Mouse (Mus musculus) heart, embryonic 14.5 days (tissue): ENCODE measurements around the gene Pltp. TPM values are rescaled to one million over a fixed set of nuclear protein-coding genes. Genes with fewer than 3 reads are reported as not detected.
A peak's percentile ranks its signal among the peaks of the same experiment; 100 is the strongest.

Source experiments
- ATAC-seq: fragments of 200-750 bp; cut with Nextera tagmentation; 2 replicates; pipeline ENCODE4 v1.8.0; 2017; ENCODE audit warnings: low read depth, moderate TSS enrichment; ENCODE audit not compliant: insufficient number of reproducible peaks, insufficient read depth, low FRiP score
- H3K27ac ChIP-seq, 2 experiments: fragments of 200-500 bp in 1 of 2; fragments of 300-500 bp in 1 of 2; sonication (generic) in 1 of 2; replicated peaks in 1 of 2; 2 replicates each; pipeline ENCODE4 v1.5.1; 2012 to 2014; ENCODE audit warnings: low read depth in 2 of 2, low read length in 2 of 2, control low read depth in 1 of 2, mild to moderate bottlenecking in 1 of 2, mixed read lengths in 1 of 2; ENCODE audit not compliant: control insufficient read depth in 1 of 2, insufficient read depth in 1 of 2
- H3K27me3 ChIP-seq: fragments of 300-500 bp; sonication (generic); 2 replicates; pipeline ENCODE4 v1.6.1; 2014; ENCODE audit warnings: mild to moderate bottlenecking, low read length, control low read depth; ENCODE audit not compliant: control insufficient read depth, insufficient read depth
- H3K36me3 ChIP-seq: fragments of 300-500 bp; sonication (generic); 2 replicates; pipeline ENCODE4 v1.6.1; 2014; ENCODE audit warnings: mild to moderate bottlenecking, control low read depth, low read length, mixed read lengths; ENCODE audit not compliant: control insufficient read depth, insufficient read depth
- H3K4me1 ChIP-seq, 2 experiments: fragments of 200-500 bp in 1 of 2; fragments of 300-500 bp in 1 of 2; sonication (generic) in 1 of 2; 2 replicates each; pipeline ENCODE4 v1.6.1; 2012 to 2014; ENCODE audit warnings: low read length in 2 of 2, control low read depth in 1 of 2, mixed read lengths in 1 of 2; ENCODE audit not compliant: control insufficient read depth in 2 of 2, insufficient read depth in 2 of 2
- H3K4me2 ChIP-seq: fragments of 300-500 bp; sonication (generic); 2 replicates; pipeline ENCODE4 v1.6.1; 2014; ENCODE audit warnings: mild to moderate bottlenecking, low read length
- H3K4me3 ChIP-seq, 2 experiments: fragments of 200-500 bp in 1 of 2; fragments of 300-500 bp in 1 of 2; sonication (generic) in 1 of 2; 2 replicates each; pipeline ENCODE4 v1.5.1; 2012 to 2014; ENCODE audit warnings: low read length in 2 of 2, mild to moderate bottlenecking in 2 of 2, control low read depth in 1 of 2, low read depth in 1 of 2, moderate library complexity in 1 of 2; ENCODE audit not compliant: control insufficient read depth in 1 of 2, insufficient read depth in 1 of 2
- H3K9ac ChIP-seq: fragments of 300-500 bp; sonication (generic); 2 replicates; pipeline ENCODE4 v1.6.1; 2014; ENCODE audit warnings: mild to moderate bottlenecking, low read length
- H3K9me3 ChIP-seq: fragments of 300-500 bp; sonication (generic); 2 replicates; pipeline ENCODE4 v1.6.1; 2016; ENCODE audit warnings: low read length, control low read depth; ENCODE audit not compliant: control insufficient read depth
- WGBS: fragments of 180-500 bp; shearing (Covaris S2); extraction: QIAGEN DNeasy Blood & Tissue Kit; methylation state at CpG from one replicate; pipeline ENCODE4 v1.1.7; 2014; 5-methylcytosine and 5-hydroxymethylcytosine counted together
- polyA plus RNA-seq: library from polyadenylated mRNA; unstranded; fragments of >200 nt; fragmentation: Nextera tagmentation; extraction: Ambion mirVana; gene quantifications from 2 replicates; pipeline ENCODE4 v1.2.1, GENCODE M21; 2014

Gene Pltp
- polyA plus RNA-seq, 1 experiment from 2014 or later = 10.4 TPM

DNA sequence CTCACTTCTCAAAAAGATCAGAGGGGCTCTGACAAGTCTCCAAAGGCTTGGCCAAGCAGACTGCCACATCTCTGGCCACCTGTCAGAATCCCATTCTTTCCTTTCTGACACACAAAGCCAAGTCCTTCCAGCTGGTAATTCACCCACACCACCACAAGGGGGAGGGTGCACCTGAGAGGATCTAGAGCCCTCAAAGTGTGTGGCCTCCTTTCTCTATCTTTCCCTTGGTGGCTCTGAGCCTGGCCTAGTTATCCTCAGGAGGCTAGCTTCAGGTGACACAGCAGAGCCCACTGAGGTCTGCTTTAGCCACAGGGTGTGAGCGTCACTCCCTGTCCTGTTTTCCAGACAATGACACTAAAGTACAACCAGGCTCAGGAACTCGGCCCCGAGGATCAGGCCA is 64.3 kb downstream of the Pltp start:
- ATAC-seq = peak; percentile 12; the same call in 1 of the 2 replicates
- peak overlapping the region; percentile 2; the same call in 1 of the 2 replicates for H3K9ac ChIP-seq
- H3K4me3 ChIP-seq = no peak overlapping the region
- H3K27ac ChIP-seq = peak overlapping the region; percentile 78 to 88
- no peaks in the 10 kb centered on the region for H3K27me3 ChIP-seq
- H3K4me1 ChIP-seq = peaks cover 5 to 14% of the 10 kb centered on the region in 2 experiments; a peak in 3 of 4 replicates
- H3K36me3 ChIP-seq = peaks cover 88% of the 10 kb centered on the region
- no peaks in the 10 kb centered on the region for H3K9me3 ChIP-seq
- 37% methylated on average over 3 of the region's 3 CpGs for WGBS
- no peak overlapping the region for H3K4me2 ChIP-seq

- ATAC-seq = no peak
- H3K4me3 ChIP-seq = no peak overlapping the region
- peaks cover 5 to 14% of the 10 kb centered on the region in 2 experiments; a peak in 3 of 4 replicates for H3K4me1 ChIP-seq
- peaks cover 83% of the 10 kb centered on the region for H3K36me3 ChIP-seq
- no peak overlapping the region for H3K9ac ChIP-seq
- H3K9me3 ChIP-seq = no peaks in the 10 kb centered on the region
- no peaks in the 10 kb centered on the region for H3K27me3 ChIP-seq
- 81% methylated on average over 12 of the region's 12 CpGs for WGBS
- no peak overlapping the region for H3K4me2 ChIP-seq
- peak overlapping the region; percentile 78 to 88 for H3K27ac ChIP-seq
Observed at GRCm38 (mm10) chr2:164792400-164793190, 64.9 kb downstream of the Pltp start.

DNA sequence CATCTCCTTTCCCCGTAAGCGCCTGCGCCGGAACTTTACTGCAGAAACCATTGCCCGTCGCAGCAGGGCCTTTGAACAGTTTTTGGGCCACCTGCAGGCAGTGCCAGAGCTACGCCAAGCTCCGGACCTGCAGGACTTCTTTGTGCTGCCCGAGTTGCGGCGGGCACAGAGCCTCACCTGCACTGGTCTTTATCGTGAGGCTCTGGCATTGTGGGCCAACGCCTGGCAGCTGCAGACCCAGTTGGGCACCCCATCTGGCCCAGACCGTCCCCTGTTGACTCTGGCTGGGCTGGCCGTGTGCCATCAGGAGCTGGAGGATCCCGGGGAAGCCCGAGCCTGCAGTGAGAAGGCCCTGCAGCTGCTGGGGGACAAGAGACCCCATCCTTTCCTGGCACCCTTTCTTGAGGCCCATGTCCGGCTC is 65.7 kb downstream of the Pltp start:
- no peak overlapping the region for H3K4me2 ChIP-seq
- H3K9ac ChIP-seq = no peak overlapping the region
- no peak overlapping the region for H3K4me3 ChIP-seq
- 89% methylated on average over 18 of the region's 18 CpGs for WGBS
- peaks cover 77% of the 10 kb centered on the region for H3K36me3 ChIP-seq
- ATAC-seq = no peak
- H3K27ac ChIP-seq = no peak overlapping the region
- H3K4me1 ChIP-seq = peaks cover 8 to 22% of the 10 kb centered on the region in 2 experiments
- no peaks in the 10 kb centered on the region for H3K27me3 ChIP-seq
- H3K9me3 ChIP-seq = no peaks in the 10 kb centered on the region

DNA sequence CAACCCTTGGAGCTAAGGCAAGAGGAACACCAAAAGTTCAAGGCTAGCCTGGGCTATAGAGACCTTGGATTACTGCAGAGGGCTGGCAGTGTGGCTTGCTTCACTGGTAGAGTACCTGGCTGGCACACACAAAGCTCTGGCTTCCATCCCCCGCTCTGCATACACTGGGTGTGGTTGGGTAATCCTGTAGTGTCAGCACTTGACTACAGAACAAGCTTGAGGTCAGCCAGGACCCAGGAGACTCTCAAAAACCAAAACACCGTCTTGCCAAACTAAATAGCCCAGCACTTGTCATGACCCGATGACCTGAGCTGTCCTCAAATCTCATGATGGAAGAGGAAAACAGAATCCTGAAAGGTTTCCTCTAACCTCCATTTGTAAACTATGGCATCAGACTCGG is 67.1 kb downstream of the Pltp start:
- Histone ChIP-seq H3K27ac (no peak overlapping the region; a peak in 1 of 4 replicates), H3K36me3 (peaks cover 63% of the 10 kb centered on the region), H3K4me3 (no peak overlapping the region), H3K4me2 (no peak overlapping the region), H3K9ac (no peak overlapping the region), H3K27me3 (no peaks in the 10 kb centered on the region), H3K4me1 (peaks cover 11 to 24% of the 10 kb centered on the region in 2 experiments), H3K9me3 (no peaks in the 10 kb centered on the region)
- WGBS = 69% methylated on average over 4 of the region's 4 CpGs
- ATAC-seq = no peak

Other genes starting within 250 kb of the Pltp start
- gene Wfdc6b, start 244.2 kb downstream of the Pltp start, polyA plus RNA-seq = not detected in 2 replicates
- gene Wfdc8, start 244.1 kb downstream of the Pltp start, polyA plus RNA-seq = not detected in 2 replicates
- gene Wfdc16, start 218.9 kb downstream of the Pltp start, polyA plus RNA-seq = not detected in 2 replicates
- not detected in 2 replicates for gene Wfdc10, start 201.7 kb downstream of the Pltp start, polyA plus RNA-seq
- gene Wfdc9, start 201.1 kb downstream of the Pltp start, polyA plus RNA-seq = not detected in 2 replicates
- gene Wfdc11, start 183.6 kb downstream of the Pltp start, polyA plus RNA-seq = not detected in 2 replicates
- 0.19 TPM in 1 of 2 replicates, not detected in the other for gene Wfdc13, start 172.6 kb downstream of the Pltp start, polyA plus RNA-seq
- gene Spint4, start 159.2 kb downstream of the Pltp start, polyA plus RNA-seq = not detected in 2 replicates
- gene Spint5, start 142.4 kb downstream of the Pltp start, polyA plus RNA-seq = not detected in 2 replicates
- 0.51 and 0.65 TPM in 2 replicates for gene Wfdc3, start 111.8 kb downstream of the Pltp start, polyA plus RNA-seq
- 51.1 and 53.8 TPM in 2 replicates for gene Dnttip1, start 111.7 kb downstream of the Pltp start, polyA plus RNA-seq
- 349 and 388 TPM in 2 replicates for gene Ube2c, start 87.8 kb downstream of the Pltp start, polyA plus RNA-seq
- 0.59 and 1.7 TPM in 2 replicates for gene Tnnc2, start 77.7 kb downstream of the Pltp start, polyA plus RNA-seq
- 37.2 and 38.0 TPM in 2 replicates for gene Snx21, start 71.9 kb downstream of the Pltp start, polyA plus RNA-seq
- gene Acot8, start 52.8 kb downstream of the Pltp start, polyA plus RNA-seq = 12.7 and 13.9 TPM in 2 replicates
- 5.4 and 5.9 TPM in 2 replicates for gene Zswim3, start 52.6 kb downstream of the Pltp start, polyA plus RNA-seq
- 8.6 TPM in 2 replicates for gene Zswim1, start 35.0 kb downstream of the Pltp start, polyA plus RNA-seq
- not detected in 2 replicates for gene Spata25, start 29.2 kb downstream of the Pltp start, polyA plus RNA-seq
- 178 TPM in 2 replicates for gene Ctsa, start 24.8 kb downstream of the Pltp start, polyA plus RNA-seq
- gene Neurl2, start 24.3 kb downstream of the Pltp start, polyA plus RNA-seq = 54.6 and 55.1 TPM in 2 replicates
- gene Pcif1, start 21.6 kb upstream of the Pltp start, polyA plus RNA-seq = 58.0 and 58.8 TPM in 2 replicates
- gene Zfp335, start 54.0 kb upstream of the Pltp start, polyA plus RNA-seq = 6.8 and 6.9 TPM in 2 replicates
- 0.09 TPM in 1 of 2 replicates, not detected in the other for gene Mmp9, start 83.1 kb upstream of the Pltp start, polyA plus RNA-seq
- gene Slc12a5, start 103.1 kb upstream of the Pltp start, polyA plus RNA-seq = 0.62 and 0.71 TPM in 2 replicates
- gene Ncoa5, start 177.2 kb upstream of the Pltp start, polyA plus RNA-seq = 34.1 and 35.7 TPM in 2 replicates
- gene Cd40, start 197.9 kb upstream of the Pltp start, polyA plus RNA-seq = 5.8 and 8.6 TPM in 2 replicates
- gene 1700025C18Rik, start 233.0 kb upstream of the Pltp start, polyA plus RNA-seq = not detected in 2 replicates